Mouse (Mus musculus) thymus, postnatal 4 days (tissue): ENCODE data around the gene Klhl40.

Source experiments
- DNase-seq: peaks from one replicate; pipeline ENCODE4 v3.0.0; 2021

The Klhl40 gene

GRCm38 (mm10) chr9:121828314-121828713 is 50.9 kb downstream of the Klhl40 start:
- DNase-seq, result no peak

- no peak for DNase-seq
Observed at GRCm38 (mm10) chr9:121829270-121829992, 52.0 kb downstream of the Klhl40 start.

GRCm38 (mm10) chr9:121830243-121830955 is 53.0 kb downstream of the Klhl40 start:
- peak; percentile 78 for DNase-seq

- DNase-seq, result peak; percentile 86
Observed at GRCm38 (mm10) chr9:121830956-121831293, 53.5 kb downstream of the Klhl40 start.
